ENCODE assay signal across 26 mouse cellular contexts in genomic region chr19:37891006-37891405, GRCm38 (mm10).
"Had no signal": no experiment of that assay in that cellular context is flagged by ENCODE, and none has a peak within 500 bp of the region (broad histone marks: within the 10 kb centered on the region; RNA-seq: fewer than 3 reads in every experiment).

No protein-coding gene starts in this region.

- H3K9me3 ChIP-seq: embryonic facial prominence, embryonic 10.5 days; embryonic facial prominence, embryonic 12.5 days; embryonic facial prominence, embryonic 13.5 days; embryonic facial prominence, embryonic 15.5 days; forebrain, embryonic 10.5 days; forebrain, embryonic 12.5 days; forebrain, embryonic 13.5 days; forebrain, embryonic 15.5 days; heart, embryonic 10.5 days had no signal

- H3K36me3 ChIP-seq: embryonic facial prominence, embryonic 10.5 days; embryonic facial prominence, embryonic 12.5 days; embryonic facial prominence, embryonic 13.5 days; embryonic facial prominence, embryonic 15.5 days; forebrain, embryonic 10.5 days; forebrain, embryonic 12.5 days; forebrain, embryonic 15.5 days; heart, embryonic 10.5 days had no signal

- H3K9ac ChIP-seq: embryonic facial prominence, embryonic 12.5 days; embryonic facial prominence, embryonic 13.5 days; embryonic facial prominence, embryonic 15.5 days; forebrain, embryonic 12.5 days; forebrain, embryonic 13.5 days; forebrain, embryonic 15.5 days; forebrain, postnatal 0 days had no signal

- H3K27me3 ChIP-seq: embryonic facial prominence, embryonic 12.5 days; embryonic facial prominence, embryonic 13.5 days; embryonic facial prominence, embryonic 15.5 days had no signal

- H3K4me3 ChIP-seq: embryonic facial prominence, embryonic 10.5 days; embryonic facial prominence, embryonic 12.5 days; embryonic facial prominence, embryonic 13.5 days; embryonic facial prominence, embryonic 15.5 days; erythroblast, embryonic 14.5 days; forebrain, embryonic 10.5 days; forebrain, embryonic 12.5 days; forebrain, embryonic 13.5 days; forebrain, embryonic 15.5 days; gastrocnemius, adult 2 months; heart, embryonic 10.5 days had no signal

- H3K4me2 ChIP-seq: embryonic facial prominence, embryonic 12.5 days; embryonic facial prominence, embryonic 13.5 days; embryonic facial prominence, embryonic 15.5 days; forebrain, embryonic 12.5 days; forebrain, embryonic 13.5 days; forebrain, embryonic 15.5 days; heart, embryonic 11.5 days had no signal

- ATAC-seq: forebrain, embryonic 13.5 days; forebrain, embryonic 14.5 days; forebrain, embryonic 15.5 days; forebrain, embryonic 16.5 days; forebrain, postnatal 0 days had no signal

- H3K4me1 ChIP-seq: forebrain, embryonic 13.5 days; forebrain, embryonic 15.5 days; heart, embryonic 10.5 days had no signal

- H3K27ac ChIP-seq: embryonic facial prominence, embryonic 10.5 days; embryonic facial prominence, embryonic 12.5 days; embryonic facial prominence, embryonic 13.5 days; embryonic facial prominence, embryonic 15.5 days; forebrain, embryonic 10.5 days; forebrain, embryonic 12.5 days; forebrain, embryonic 13.5 days; forebrain, embryonic 15.5 days; gastrocnemius, adult 2 months; heart, embryonic 10.5 days had no signal

- DNase-seq: cerebellum, adult 9-11 months; cerebellum, postnatal 14 days; cerebellum, postnatal 25 days; cerebellum, postnatal 36 days; embryo, embryonic 11 days; forebrain, postnatal 0 days; gastrocnemius, adult 2 months; gastrocnemius, postnatal 10 days; gastrocnemius, postnatal 14 days; gastrocnemius, postnatal 25 days; gastrocnemius, postnatal 36 days; heart, adult 11 months; heart, adult 18-20 months had no signal
